In genomic region chr12:110697457-110697856, GRCm38 (mm10) we compare ENCODE assay signal across 18 mouse cellular contexts. TPM values are rescaled to one million over a fixed set of nuclear protein-coding genes. Genes with fewer than 3 reads are reported as not detected.
DNase-seq lines count a peak whose midpoint lies in the region; ATAC-seq and TF ChIP-seq lines count a peak whose summit lies in the region.
"Had no signal": no experiment of that assay in that cellular context is flagged by ENCODE, and none has a peak within 500 bp of the region (broad histone marks: within the 10 kb centered on the region; RNA-seq: fewer than 3 reads in every experiment).

No protein-coding gene starts in this region.

- H3K27ac ChIP-seq in forebrain, embryonic 10.5 days = peak overlapping the region; percentile 97; the same call in 1 of the 2 replicates
- H3K27ac ChIP-seq in forebrain, embryonic 15.5 days (replicated peaks) = no peak overlapping the region
- 0 out of 2 replicates have a peak overlapping the region, but pooled peaks have one; percentile 93 for H3K27ac ChIP-seq in layer of hippocampus, adult 2 months
- H3K27ac ChIP-seq in ES-Bruce4 (ENCODE audit: insufficient read depth, low read length) = peak overlapping the region; percentile 91
- H3K27ac ChIP-seq in liver, embryonic 16.5 days (ENCODE audit: low read length) = peak overlapping the region; percentile 93

- H3K36me3 ChIP-seq in forebrain, embryonic 10.5 days (replicated peaks) = peaks cover 26% of the 10 kb centered on the region
- H3K36me3 ChIP-seq in forebrain, embryonic 15.5 days = peaks cover 14% of the 10 kb centered on the region
- H3K36me3 ChIP-seq in ES-Bruce4 (ENCODE audit: control insufficient read depth, insufficient read depth, low read length, poor library complexity, severe bottlenecking) = peaks cover 29% of the 10 kb centered on the region
- H3K36me3 ChIP-seq in liver, embryonic 16.5 days (ENCODE audit: control insufficient read depth, insufficient read depth) = peaks cover 16% of the 10 kb centered on the region

- H3K27me3 ChIP-seq in forebrain, embryonic 10.5 days (ENCODE audit: poor library complexity, severe bottlenecking) = no peaks in the 10 kb centered on the region
- no peaks in the 10 kb centered on the region for H3K27me3 ChIP-seq in forebrain, embryonic 15.5 days
- no peaks in the 10 kb centered on the region for H3K27me3 ChIP-seq in ES-Bruce4 (ENCODE audit: control insufficient read depth, insufficient read depth, low read length, poor library complexity, severe bottlenecking)
- H3K27me3 ChIP-seq in liver, embryonic 16.5 days (ENCODE audit: control insufficient read depth, insufficient read depth, low read depth, low read length) = no peaks in the 10 kb centered on the region
- H3K27me3 ChIP-seq: Patski had no signal

- H3K4me1 ChIP-seq in forebrain, embryonic 10.5 days = peaks cover 61% of the 10 kb centered on the region
- H3K4me1 ChIP-seq in forebrain, embryonic 15.5 days = peaks cover 19% of the 10 kb centered on the region
- no peaks in the 10 kb centered on the region for H3K4me1 ChIP-seq in ES-Bruce4 (ENCODE audit: control insufficient read depth, insufficient read depth, low read length)
- peaks cover 52% of the 10 kb centered on the region for H3K4me1 ChIP-seq in liver, embryonic 16.5 days (ENCODE audit: control insufficient read depth, low read depth, low read length)

- TF ChIP-seq EP300 in ES-Bruce4 (IDR thresholded peaks at IDR 0.05; ENCODE audit: insufficient read depth, low read depth, low read length) = no peak

- no peak for TF ChIP-seq POLR2A in ES-Bruce4 (IDR thresholded peaks at IDR 0.05; ENCODE audit: insufficient read depth, low read length)

- TF ChIP-seq CTCF in layer of hippocampus, adult 2 months (conservative IDR thresholded peaks at IDR 0.05) = no peak
- TF ChIP-seq CTCF in ES-Bruce4 (IDR thresholded peaks at IDR 0.05; ENCODE audit: low read depth, low read length) = no peak

- peak overlapping the region; percentile 71; the same call in 1 of the 2 replicates for H3K4me3 ChIP-seq in forebrain, embryonic 10.5 days
- H3K4me3 ChIP-seq in forebrain, embryonic 15.5 days = no peak overlapping the region
- no peak overlapping the region for H3K4me3 ChIP-seq in layer of hippocampus, adult 2 months
- H3K4me3 ChIP-seq in ES-Bruce4 (ENCODE audit: low read depth, low read length) = peak overlapping the region; percentile 80
- H3K4me3 ChIP-seq in liver, embryonic 16.5 days (ENCODE audit: low read depth, low read length) = peak overlapping the region; percentile 100; the same call in 1 of the 2 replicates

- 77% methylated on average over 5 of the region's 5 CpGs for WGBS in forebrain, embryonic 10.5 days
- 76% methylated on average over 5 of the region's 5 CpGs for WGBS in forebrain, embryonic 15.5 days
- 25% methylated on average over 5 of the region's 5 CpGs for WGBS in liver, embryonic 16.5 days (ENCODE audit: insufficient replicate concordance)

- H3K9ac ChIP-seq in forebrain, embryonic 15.5 days (replicated peaks) = no peak overlapping the region
- H3K9ac ChIP-seq in ES-Bruce4 (ENCODE audit: low read depth, poor library complexity, severe bottlenecking) = peak overlapping the region; percentile 94
- H3K9ac ChIP-seq in liver, embryonic 16.5 days (ENCODE audit: low read depth, low read length) = peak overlapping the region; percentile 91

- no peak for DNase-seq in forebrain, embryonic 10.5 days (ENCODE audit: extremely low spot score, low spot score)
- DNase-seq in layer of hippocampus, adult 2 months (ENCODE audit: low spot score in 2 of 2) = no peak
- no peak for DNase-seq in layer of hippocampus, postnatal 14 days (ENCODE audit: low spot score in 2 of 2)
- DNase-seq in testis, postnatal 14 days (ENCODE audit: low spot score) = no peak
- DNase-seq in frontal cortex, postnatal 14 days (ENCODE audit: low spot score in 2 of 2) = no peak
- DNase-seq: B cell, adult 2 months; gastrocnemius, postnatal 14 days; heart, postnatal 14 days; lung, adult 18-20 months; spleen, adult 18-20 months had no signal

- no peaks in the 10 kb centered on the region for H3K9me3 ChIP-seq in forebrain, embryonic 10.5 days
- no peaks in the 10 kb centered on the region for H3K9me3 ChIP-seq in forebrain, embryonic 15.5 days
- H3K9me3 ChIP-seq in ES-Bruce4 (replicated peaks; ENCODE audit: control insufficient read depth, insufficient read depth, low read length, poor library complexity, severe bottlenecking) = no peaks in the 10 kb centered on the region
- no peaks in the 10 kb centered on the region for H3K9me3 ChIP-seq in liver, embryonic 16.5 days (replicated peaks; ENCODE audit: control insufficient read depth, low read length)

- no peak overlapping the region for H3K4me2 ChIP-seq in forebrain, embryonic 15.5 days (replicated peaks)
- H3K4me2 ChIP-seq in liver, embryonic 16.5 days (ENCODE audit: low read depth, low read length) = peak overlapping the region; percentile 95; the same call in 1 of the 2 replicates

- ATAC-seq in forebrain, embryonic 15.5 days (replicated peaks) = no peak
- ATAC-seq in liver, embryonic 16.5 days (ENCODE audit: low read depth) = no peak
- ATAC-seq: Patski had no signal

RNA-seq across cellular contexts. Expression of gene Hsp90aa1, which starts 5.1 kb away (rescaled TPM):
- polyA plus RNA-seq in forebrain, embryonic 10.5 days (2016; fragmentation: Nextera tagmentation; extraction: Ambion mirVana) = 1,260 and 1,271 TPM in 2 replicates
- 1,340 and 1,345 TPM in 2 replicates for polyA plus RNA-seq in forebrain, embryonic 15.5 days (2015; fragmentation: Nextera tagmentation; extraction: Ambion mirVana)
- total RNA-seq in layer of hippocampus, adult 2 months (2021) = 100 to 1,000 TPM; 921 to 990 TPM
- total RNA-seq in layer of hippocampus, postnatal 14 days (2021) = 100 to 1,000 TPM; 938 to 989 TPM
- 4,323 and 4,421 TPM in 2 replicates for polyA plus RNA-seq in ES-Bruce4 (2011; ENCODE audit: insufficient read depth, insufficient read length, low read depth, missing spikeins)
- polyA plus RNA-seq in liver, embryonic 16.5 days (2015; fragmentation: Nextera tagmentation; extraction: Ambion mirVana) = 431 and 513 TPM in 2 replicates

RNA-seq across cellular contexts. Expression of gene 1700001K19Rik, which starts 15.0 kb away (rescaled TPM):
- not detected in 2 replicates for polyA plus RNA-seq in forebrain, embryonic 10.5 days (2016; fragmentation: Nextera tagmentation; extraction: Ambion mirVana)
- polyA plus RNA-seq in forebrain, embryonic 15.5 days (2015; fragmentation: Nextera tagmentation; extraction: Ambion mirVana) = 0.33 and 0.48 TPM in 2 replicates
- total RNA-seq in layer of hippocampus, adult 2 months (2021) = not detected
- not detected for total RNA-seq in layer of hippocampus, postnatal 14 days (2021)
- polyA plus RNA-seq in ES-Bruce4 (2011; ENCODE audit: insufficient read depth, insufficient read length, low read depth, missing spikeins) = not detected in 2 replicates
- not detected in 2 replicates for polyA plus RNA-seq in liver, embryonic 16.5 days (2015; fragmentation: Nextera tagmentation; extraction: Ambion mirVana)
- total RNA-seq: adrenal gland, adult 18-20 months; gastrocnemius, postnatal 14 days; heart, postnatal 14 days; left cerebral cortex, adult 18-20 months had no signal
- polyA plus RNA-seq: brain, embryonic 14.5 days; intestine, embryonic 16.5 days had no signal

RNA-seq across cellular contexts. Expression of gene Wdr20, which starts 40.3 kb away (rescaled TPM):
- polyA plus RNA-seq in forebrain, embryonic 10.5 days (2016; fragmentation: Nextera tagmentation; extraction: Ambion mirVana) = 22.5 and 23.5 TPM in 2 replicates
- polyA plus RNA-seq in forebrain, embryonic 15.5 days (2015; fragmentation: Nextera tagmentation; extraction: Ambion mirVana) = 31.5 and 33.5 TPM in 2 replicates
- total RNA-seq in layer of hippocampus, adult 2 months (2021) = 10 to 100 TPM; 43.5 to 49.9 TPM
- total RNA-seq in layer of hippocampus, postnatal 14 days (2021) = 10 to 100 TPM; 36.9 to 42.8 TPM
- 32.7 and 36.4 TPM in 2 replicates for polyA plus RNA-seq in ES-Bruce4 (2011; ENCODE audit: insufficient read depth, insufficient read length, low read depth, missing spikeins)
- polyA plus RNA-seq in liver, embryonic 16.5 days (2015; fragmentation: Nextera tagmentation; extraction: Ambion mirVana) = 8.4 and 9.3 TPM in 2 replicates

Comparison
In these comparisons a context has a peak if more than half of its experiments do, and no peak if none do; other contexts are left out.
1. H3K4me3 ChIP-seq: peak in forebrain, embryonic 10.5 days (single experiment), ES-Bruce4 (single experiment) and liver, embryonic 16.5 days (single experiment); none in forebrain, embryonic 15.5 days (single experiment) and layer of hippocampus, adult 2 months (single experiment).